Mouse (Mus musculus): ENCODE data around the gene Fcrl6. TPM values are rescaled to one million over a fixed set of nuclear protein-coding genes. Genes with fewer than 3 reads are reported as not detected.

Fcrl6 gene
- polyA plus RNA-seq (2012; rRNA removed) = 0.05 TPM in 1 of 2 replicates, not detected in the other

GRCm38 (mm10) chr1:172602326-172602725 is at the start of gene Fcrl6:
Gene Fcrl6, minus strand, starts transcription at chr1:172602551.
- no peak for DNase-seq (ENCODE audit: low read depth)

DNA sequence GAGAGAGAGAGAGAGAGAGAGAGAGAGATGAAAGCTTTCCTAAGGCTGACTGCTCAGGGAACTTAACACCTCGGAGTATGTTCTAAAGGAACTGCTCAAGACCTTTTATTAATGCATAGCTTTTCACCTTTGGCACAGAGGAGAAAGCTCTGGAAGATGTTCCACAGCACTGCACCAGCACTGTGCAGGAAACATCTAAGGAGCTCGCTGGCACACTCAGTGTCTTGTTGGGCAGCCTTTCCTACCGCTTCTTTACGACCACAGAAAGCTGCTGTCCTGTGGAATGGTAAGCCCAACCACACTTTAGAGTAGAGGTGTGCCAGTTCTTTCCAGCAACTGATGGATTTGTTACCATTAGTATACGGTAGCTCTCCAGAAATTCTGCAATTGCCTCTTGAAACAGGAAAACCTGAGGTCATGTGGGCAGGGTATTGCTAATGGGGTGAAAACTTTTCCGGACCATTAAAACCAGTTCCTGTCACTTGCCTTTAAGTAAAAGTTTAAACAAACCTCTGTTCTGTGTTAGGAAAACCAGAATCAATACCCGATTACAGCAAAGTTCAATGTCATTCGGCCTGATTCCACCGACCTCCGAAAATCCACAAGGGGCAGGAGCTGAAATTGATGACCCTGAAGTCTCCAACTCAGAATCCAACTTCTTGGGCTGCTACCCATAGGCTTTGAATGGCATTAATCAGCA is 49.1 kb upstream of the Fcrl6 start:
- DNase-seq (ENCODE audit: low read depth) = no peak

DNA sequence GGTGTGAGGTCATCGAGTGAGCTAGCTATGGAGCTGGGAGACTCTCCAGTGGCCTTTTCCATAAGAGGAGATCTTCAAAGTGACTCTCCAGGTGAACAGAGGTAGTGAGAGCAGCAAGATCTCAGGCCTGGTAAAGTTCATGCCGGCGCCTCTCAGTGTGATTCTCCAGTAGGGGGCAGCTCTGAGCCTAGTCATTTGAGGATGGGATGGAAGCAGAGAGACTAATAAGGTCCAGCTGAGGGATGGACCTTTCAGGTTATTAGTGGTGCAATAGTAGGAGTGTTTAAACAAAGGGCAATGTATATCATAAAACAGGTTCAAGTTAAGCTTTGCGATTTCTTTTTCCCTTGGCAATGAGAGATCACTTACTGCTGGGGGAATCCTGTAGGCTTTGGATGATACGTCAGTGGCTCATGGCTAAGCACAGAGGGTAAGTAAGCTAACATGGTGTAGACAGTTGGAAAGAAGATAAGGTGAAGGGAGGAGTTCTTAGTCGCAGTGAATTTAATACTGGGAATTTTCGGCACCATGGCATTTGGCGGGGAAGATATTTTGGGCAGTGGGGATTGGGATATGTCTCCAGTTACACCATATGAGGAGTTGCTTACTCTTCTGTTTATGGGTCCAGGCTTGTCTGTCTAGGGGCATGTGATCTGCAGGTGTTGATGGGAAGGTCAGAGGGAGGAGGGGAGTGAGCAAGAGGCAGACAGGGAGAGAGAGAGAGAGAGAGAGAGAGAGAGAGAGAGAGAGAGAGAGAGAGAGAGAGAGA is 48.4 kb upstream of the Fcrl6 start:
- no peak for DNase-seq (ENCODE audit: low read depth)

DNA sequence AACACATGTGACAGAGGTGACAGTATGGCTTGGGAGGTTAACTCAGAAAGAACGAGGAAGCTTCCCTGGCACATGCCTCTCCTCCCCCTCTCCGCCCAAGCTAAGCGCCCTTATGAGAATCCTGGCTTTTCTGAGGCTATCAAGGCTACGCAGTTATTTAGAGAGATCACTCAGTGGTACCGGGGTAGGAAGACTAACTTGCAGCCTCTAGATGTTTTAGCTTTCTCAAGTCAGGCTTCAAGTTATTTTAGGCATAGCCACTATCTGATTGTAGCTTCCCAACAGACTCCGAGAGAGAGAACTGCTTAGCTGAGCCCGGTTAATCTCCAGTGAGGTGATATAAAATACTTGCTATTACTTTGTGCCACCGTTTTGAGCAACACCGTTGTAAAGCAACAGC is 47.0 kb upstream of the Fcrl6 start:
- no peak for DNase-seq (ENCODE audit: low read depth)

DNA sequence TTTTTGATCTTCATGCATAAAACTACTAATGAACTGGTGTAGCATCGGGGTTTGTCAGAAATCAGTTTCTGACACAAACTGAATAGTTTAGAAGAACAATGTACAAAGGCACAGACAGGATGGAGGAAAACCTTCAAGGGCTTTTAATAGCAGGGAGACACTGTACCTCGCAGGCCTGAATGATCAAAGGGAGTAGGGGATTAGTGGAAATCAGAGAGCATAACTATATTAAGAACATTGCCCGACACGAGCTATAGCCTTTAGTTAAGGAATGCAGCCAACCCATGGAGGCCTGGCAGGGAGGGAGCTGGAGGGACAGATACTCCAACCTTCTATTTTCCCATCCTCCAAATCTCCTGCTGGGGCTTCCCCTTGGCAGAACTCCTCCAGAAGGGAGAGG is 44.9 kb upstream of the Fcrl6 start:
- no peak for DNase-seq (ENCODE audit: low read depth)

- no peak for DNase-seq (ENCODE audit: low read depth)
Observed at GRCm38 (mm10) chr1:172638781-172639180, 36.4 kb upstream of the Fcrl6 start.

GRCm38 (mm10) chr1:172637801-172638200 is 35.5 kb upstream of the Fcrl6 start:
- DNase-seq (ENCODE audit: low read depth) = no peak

DNA sequence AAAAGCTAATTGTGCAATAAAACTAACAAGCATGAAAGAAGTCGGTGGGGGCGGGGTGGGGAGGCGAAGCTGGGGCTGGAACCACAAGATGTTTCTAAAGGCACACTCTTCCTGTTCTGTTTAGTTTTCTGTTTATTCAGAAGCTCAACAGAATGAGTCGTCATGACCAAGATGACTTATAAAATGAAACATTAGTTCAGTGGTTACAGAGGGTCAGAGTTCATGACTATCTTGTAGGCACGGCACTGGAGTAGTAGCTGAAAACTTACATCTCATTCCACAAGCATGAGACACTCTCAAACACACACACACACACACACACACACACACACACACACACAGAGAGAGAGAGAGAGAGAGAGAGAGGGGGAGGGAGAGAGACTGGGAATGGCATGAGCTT is 33.9 kb upstream of the Fcrl6 start:
- no peak for DNase-seq (ENCODE audit: low read depth)

DNA sequence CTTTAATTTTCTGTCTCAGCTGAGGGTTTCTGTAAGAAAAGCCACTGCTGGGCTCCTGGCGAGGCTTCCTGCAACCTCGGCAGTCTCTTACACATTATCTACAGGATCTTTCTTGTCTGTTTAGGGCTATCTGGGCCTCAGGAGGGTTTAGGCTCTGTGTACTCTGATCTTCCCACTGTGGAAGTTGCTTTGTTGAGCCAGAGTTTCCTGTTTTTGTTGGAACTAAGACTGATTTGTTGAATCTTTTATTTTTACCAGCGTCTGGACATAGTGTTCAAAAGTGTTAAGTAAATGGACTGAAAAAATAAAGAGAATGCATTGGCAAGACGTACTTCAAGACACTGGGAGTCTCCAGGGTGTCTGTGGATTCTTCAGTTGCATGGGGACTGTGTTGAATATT is 32.9 kb upstream of the Fcrl6 start:
- no peak for DNase-seq (ENCODE audit: low read depth)

DNA sequence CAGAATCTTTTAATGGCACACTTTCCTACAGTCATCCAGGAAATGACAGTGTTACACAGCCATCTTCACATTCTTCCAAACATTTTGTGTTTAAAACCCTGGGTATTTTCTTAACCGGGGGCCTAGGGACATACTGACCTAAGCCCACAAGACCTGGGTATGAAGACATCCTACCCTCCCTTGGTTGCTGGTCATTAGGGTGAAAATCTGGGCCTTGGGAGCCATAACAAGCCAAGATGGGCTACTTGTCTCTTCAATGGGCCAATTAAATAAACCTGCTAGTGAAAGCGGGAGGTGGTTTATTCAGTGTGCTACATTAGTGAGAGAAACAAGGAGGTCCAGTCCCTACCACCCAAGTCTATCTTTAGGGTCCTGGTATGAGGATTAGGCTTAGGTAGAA is 31.8 kb upstream of the Fcrl6 start:
- DNase-seq (ENCODE audit: low read depth) = no peak

GRCm38 (mm10) chr1:172632451-172633326 is 30.3 kb upstream of the Fcrl6 start, which contains the start of gene Dusp23:
Gene Dusp23, minus strand, starts transcription at chr1:172632962.
- DNase-seq (ENCODE audit: low read depth) = peak; percentile 61

DNA sequence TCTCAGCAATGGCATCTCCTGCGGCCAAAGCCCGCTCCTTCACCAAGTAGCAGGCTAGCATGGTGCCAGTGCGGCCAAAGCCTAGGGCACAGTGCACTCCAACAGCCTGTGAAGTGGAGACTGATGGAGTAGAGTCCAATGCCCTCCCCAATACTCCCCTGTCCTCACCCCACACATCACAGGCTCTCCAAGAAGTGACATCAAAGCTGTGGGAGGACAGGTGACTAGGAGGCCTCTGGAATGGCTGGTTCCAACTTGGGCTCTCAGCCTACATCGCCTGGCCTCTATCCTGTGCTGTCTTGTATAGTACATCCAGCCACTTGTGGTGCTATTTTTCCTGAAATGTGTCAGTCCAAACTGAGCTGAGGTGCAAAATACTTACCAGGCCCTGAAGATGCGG is 29.4 kb upstream of the Fcrl6 start:
- no peak for DNase-seq (ENCODE audit: low read depth)

GRCm38 (mm10) chr1:172629831-172630230 is 27.5 kb upstream of the Fcrl6 start:
- no peak for DNase-seq (ENCODE audit: low read depth)

DNA sequence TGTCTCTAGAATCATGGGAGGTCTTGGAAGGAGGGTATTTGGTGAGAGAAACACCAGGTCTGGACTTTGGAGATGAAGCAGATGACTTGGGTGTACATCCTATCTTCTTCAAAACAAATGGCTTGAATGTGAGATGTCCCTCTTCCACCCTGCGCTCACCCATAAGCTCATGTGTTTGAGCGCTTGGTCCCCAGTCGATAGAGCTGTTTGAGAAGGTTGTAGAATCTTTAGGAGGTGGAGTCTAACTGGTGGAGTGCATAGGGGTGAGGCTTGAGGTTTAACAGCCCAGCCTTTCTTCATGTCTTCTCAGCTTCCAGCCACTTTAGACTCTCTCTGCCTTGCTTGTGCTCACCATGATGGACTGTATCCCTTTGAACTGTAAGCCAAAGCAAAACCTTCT is 24.0 kb upstream of the Fcrl6 start:
- no peak for DNase-seq (ENCODE audit: low read depth)

- no peak for DNase-seq (ENCODE audit: low read depth)
Observed at GRCm38 (mm10) chr1:172624081-172624480, 21.7 kb upstream of the Fcrl6 start.

GRCm38 (mm10) chr1:172623599-172623998 is 21.2 kb upstream of the Fcrl6 start:
- DNase-seq (ENCODE audit: low read depth) = no peak

GRCm38 (mm10) chr1:172619235-172619634 is 16.9 kb upstream of the Fcrl6 start:
- no peak for DNase-seq (ENCODE audit: low read depth)

GRCm38 (mm10) chr1:172618141-172618540 is 15.8 kb upstream of the Fcrl6 start:
- no peak for DNase-seq (ENCODE audit: low read depth)

DNA sequence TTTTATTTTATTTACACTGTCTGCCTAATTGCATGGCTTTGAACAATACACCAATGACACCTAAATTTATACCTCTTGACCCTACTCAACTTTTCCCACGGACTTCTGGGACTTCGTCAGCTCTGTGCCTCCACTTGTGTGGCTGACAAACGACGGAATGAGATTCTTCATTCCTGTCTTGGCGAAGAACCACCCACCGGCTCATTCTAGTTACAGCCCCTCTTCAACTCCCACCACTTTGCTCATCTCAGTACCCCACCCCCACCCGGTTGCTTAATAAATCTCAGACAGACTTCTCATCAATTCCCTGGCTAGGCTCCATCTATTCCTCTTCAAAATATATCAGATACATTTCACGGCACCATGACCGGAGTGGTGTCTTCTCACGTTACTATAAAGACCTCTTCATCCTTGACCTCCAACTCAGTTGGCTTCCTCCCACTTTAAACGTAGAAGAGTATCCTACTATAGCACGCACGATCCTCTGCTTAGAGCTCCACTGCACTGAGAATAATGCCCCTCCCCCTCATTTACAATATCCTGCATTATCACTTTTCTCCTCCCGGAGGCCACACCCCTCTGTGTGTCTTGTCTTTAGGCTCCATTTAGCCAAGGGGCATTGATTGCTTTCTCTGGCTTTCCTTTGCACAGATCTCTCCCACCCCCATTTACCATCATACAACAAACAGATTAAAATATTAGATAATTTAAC is 15.2 kb upstream of the Fcrl6 start:
- DNase-seq (ENCODE audit: low read depth) = no peak

GRCm38 (mm10) chr1:172616537-172617300 is 14.4 kb upstream of the Fcrl6 start:
- DNase-seq (ENCODE audit: low read depth) = no peak

DNA sequence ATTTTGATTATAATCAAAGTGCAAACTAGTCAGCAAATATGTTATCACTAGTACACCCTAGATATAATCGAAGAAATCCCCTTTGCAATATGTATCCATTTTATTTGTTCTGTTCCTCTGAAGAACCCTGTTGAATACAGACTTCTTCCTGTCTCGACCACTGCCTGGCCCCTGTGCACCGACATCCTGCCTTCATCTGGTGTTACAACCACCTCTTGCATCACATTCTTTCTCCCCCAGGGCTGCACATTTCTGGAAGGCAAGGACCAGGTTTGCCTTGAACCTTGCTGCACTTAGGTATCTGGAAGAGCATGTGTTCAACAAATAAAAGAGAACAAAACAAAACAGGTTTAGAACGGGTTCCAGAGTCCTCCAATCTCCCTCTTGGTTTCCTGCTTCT is 13.1 kb upstream of the Fcrl6 start:
- DNase-seq (ENCODE audit: low read depth) = no peak

Data from gonadal fat pad, adult 2 months (tissue).